Mouse (Mus musculus) liver, postnatal 0 days (tissue): ENCODE results near the gene Homer3.

Experiments
- CTCF ChIP-seq: sonication (generic); IDR thresholded peaks from 2 replicates; pipeline ENCODE4 v1.5.1; 2016; ENCODE audit warnings: antibody characterized with exemption, low read depth
- EP300 ChIP-seq: IDR thresholded peaks from 2 replicates; pipeline ENCODE4 v1.6.1; 2016; ENCODE audit warnings: antibody characterized with exemption, low read depth, mild to moderate bottlenecking

DNA sequence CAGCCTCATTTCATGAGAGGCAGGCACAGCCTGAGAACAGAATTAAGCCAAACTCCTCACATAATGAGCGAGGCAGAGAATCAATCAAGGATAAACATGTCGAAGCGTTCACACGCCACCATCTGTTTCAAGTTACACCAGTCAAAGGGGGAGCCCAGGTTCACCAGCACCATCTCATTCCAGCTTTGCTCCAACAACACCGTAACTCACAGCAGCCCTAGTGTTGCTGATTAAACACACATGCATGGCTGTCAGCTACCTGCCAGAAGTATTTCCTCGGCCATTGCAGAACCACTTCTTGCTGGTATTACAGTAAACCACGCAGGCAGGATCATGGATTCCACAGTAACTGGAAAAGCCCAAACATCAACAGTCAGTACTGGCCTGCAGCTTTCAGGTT, 60.4 kb downstream of the Homer3 start:
- TF ChIP-seq CTCF (no peak), EP300 (no peak)
